Mouse (Mus musculus) megakaryocyte, embryonic 14.5 days (primary cell): Measurements from ENCODE around the gene Trhde.

ENCODE experiments used
- FLI1 ChIP-seq: IDR thresholded peaks from 2 replicates; pipeline ENCODE4 v1.6.1; 2012; ENCODE audit warnings: low read length, inconsistent platforms, mixed read lengths
- GATA1 ChIP-seq: IDR thresholded peaks from 3 replicates; pipeline ENCODE4 v1.6.1; 2012; ENCODE audit warnings: mixed read lengths, low read length, inconsistent platforms, borderline replicate concordance

GRCm38 (mm10) chr10:114735111-114735510 is 67.0 kb downstream of the Trhde start:
- TF ChIP-seq GATA1 (no peak), FLI1 (no peak)
